8 mouse cellular contexts compared by ENCODE assay signal in genomic region chr9:78109656-78110055, GRCm38 (mm10). TPM values are rescaled to one million over a fixed set of nuclear protein-coding genes. Genes with fewer than 3 reads are reported as not detected.
DNase-seq lines count a peak whose midpoint lies in the region; ATAC-seq lines count a peak whose summit lies in the region.
"Had no signal": no experiment of that assay in that cellular context is flagged by ENCODE, and none has a peak within 500 bp of the region (broad histone marks: within the 10 kb centered on the region; RNA-seq: fewer than 3 reads in every experiment).

No protein-coding gene starts in this region.

- ATAC-seq in lung, embryonic 16.5 days (ENCODE audit: low read depth), result no peak
- no peak for ATAC-seq in hindbrain, embryonic 13.5 days (ENCODE audit: low FRiP score)
- ATAC-seq in midbrain, embryonic 14.5 days (ENCODE audit: low FRiP score, low TSS enrichment), result no peak

- no peak for DNase-seq in lung, postnatal 4 days
- peak; percentile 60 for DNase-seq in c-Kit-positive CD71-positive TER-119-positive erythroid progenitor cells, embryonic 14.5 days (ENCODE audit: low spot score)
- DNase-seq in midbrain, embryonic 14.5 days, result peak; percentile 36
- no peak for DNase-seq in adrenal gland, postnatal 36 days
- no peak for DNase-seq in gastrocnemius, adult 8-10 months (ENCODE audit: low spot score in 2 of 2)

- no peaks in the 10 kb centered on the region for H3K36me3 ChIP-seq in lung, embryonic 16.5 days (ENCODE audit: control insufficient read depth, insufficient read depth, low read length)
- H3K36me3 ChIP-seq in hindbrain, embryonic 13.5 days, result peaks cover 3% of the 10 kb centered on the region; the same call in 1 of the 2 replicates
- 0 out of 2 replicates have a peak, but pooled peaks cover under 1% of the 10 kb centered on the region for H3K36me3 ChIP-seq in midbrain, embryonic 14.5 days (ENCODE audit: control insufficient read depth, insufficient read depth, low read length)

- peaks cover 24% of the 10 kb centered on the region for H3K4me1 ChIP-seq in lung, embryonic 16.5 days (replicated peaks; ENCODE audit: control insufficient read depth, insufficient read depth, low read length)
- H3K4me1 ChIP-seq in hindbrain, embryonic 13.5 days (replicated peaks), result peaks cover 36% of the 10 kb centered on the region
- H3K4me1 ChIP-seq in midbrain, embryonic 14.5 days (ENCODE audit: control insufficient read depth, insufficient read depth, low read length), result peaks cover 14% of the 10 kb centered on the region

- H3K4me2 ChIP-seq in lung, embryonic 16.5 days (ENCODE audit: low read depth, low read length), result peak overlapping the region; percentile 71
- H3K4me2 ChIP-seq in hindbrain, embryonic 13.5 days, result peak overlapping the region; percentile 93
- H3K4me2 ChIP-seq in midbrain, embryonic 14.5 days (ENCODE audit: low read length), result peak overlapping the region; percentile 90

- H3K9ac ChIP-seq in lung, embryonic 16.5 days (ENCODE audit: low read length), result peak overlapping the region; percentile 61
- H3K9ac ChIP-seq in hindbrain, embryonic 13.5 days, result no peak overlapping the region
- H3K9ac ChIP-seq in midbrain, embryonic 14.5 days (replicated peaks; ENCODE audit: low read length), result no peak overlapping the region

- no peaks in the 10 kb centered on the region for H3K27me3 ChIP-seq in lung, embryonic 16.5 days (ENCODE audit: control insufficient read depth, insufficient read depth, low read depth, low read length)
- no peaks in the 10 kb centered on the region for H3K27me3 ChIP-seq in hindbrain, embryonic 13.5 days
- H3K27me3 ChIP-seq in midbrain, embryonic 14.5 days (ENCODE audit: control insufficient read depth, insufficient read depth, low read length), result no peaks in the 10 kb centered on the region

- 30% methylated on average over 5 of the region's 5 CpGs for WGBS in lung, embryonic 16.5 days
- 51% methylated on average over 5 of the region's 5 CpGs for WGBS in hindbrain, embryonic 13.5 days
- WGBS in midbrain, embryonic 14.5 days, result 48% methylated on average over 5 of the region's 5 CpGs

- peak overlapping the region; percentile 97 for H3K4me3 ChIP-seq in lung, embryonic 16.5 days (ENCODE audit: low read length)
- H3K4me3 ChIP-seq in hindbrain, embryonic 13.5 days, result peak overlapping the region; percentile 91
- H3K4me3 ChIP-seq in midbrain, embryonic 14.5 days (replicated peaks; ENCODE audit: low read depth, low read length), result peak overlapping the region; percentile 82

- no peak overlapping the region for H3K27ac ChIP-seq in lung, embryonic 16.5 days (ENCODE audit: low read length)
- H3K27ac ChIP-seq in hindbrain, embryonic 13.5 days, result no peak overlapping the region
- H3K27ac ChIP-seq in midbrain, embryonic 14.5 days (replicated peaks; ENCODE audit: low read depth, low read length), result no peak overlapping the region

- no peaks in the 10 kb centered on the region for H3K9me3 ChIP-seq in lung, embryonic 16.5 days (ENCODE audit: control insufficient read depth, low read length)
- no peaks in the 10 kb centered on the region for H3K9me3 ChIP-seq in hindbrain, embryonic 13.5 days
- no peaks in the 10 kb centered on the region for H3K9me3 ChIP-seq in midbrain, embryonic 14.5 days (ENCODE audit: control insufficient read depth, low read length)

RNA-seq across cellular contexts. Expression of gene Ick, which starts 0.7 kb away (rescaled TPM):
- polyA plus RNA-seq in lung, embryonic 16.5 days (2015; fragmentation: Nextera tagmentation; extraction: Ambion mirVana), result 18.7 and 21.2 TPM in 2 replicates
- polyA plus RNA-seq in hindbrain, embryonic 13.5 days (2015; fragmentation: Nextera tagmentation; extraction: Ambion mirVana), result 37.1 and 41.6 TPM in 2 replicates
- 41.3 and 46.2 TPM in 2 replicates for polyA plus RNA-seq in midbrain, embryonic 14.5 days (2014; fragmentation: Nextera tagmentation; extraction: Ambion mirVana)
- total RNA-seq in adrenal gland, postnatal 36 days (2021), result 10 to 100 TPM; 17.5 to 20.4 TPM
- total RNA-seq in gastrocnemius, adult 8-10 months (2022), result 1 to 10 TPM; 4.8 to 5.6 (median 5.1) TPM

RNA-seq across cellular contexts. Expression of gene Fbxo9, which starts 0.8 kb away (rescaled TPM):
- 38.6 and 42.9 TPM in 2 replicates for polyA plus RNA-seq in lung, embryonic 16.5 days (2015; fragmentation: Nextera tagmentation; extraction: Ambion mirVana)
- 52.7 and 53.7 TPM in 2 replicates for polyA plus RNA-seq in hindbrain, embryonic 13.5 days (2015; fragmentation: Nextera tagmentation; extraction: Ambion mirVana)
- polyA plus RNA-seq in midbrain, embryonic 14.5 days (2014; fragmentation: Nextera tagmentation; extraction: Ambion mirVana), result 66.6 and 71.2 TPM in 2 replicates
- total RNA-seq in adrenal gland, postnatal 36 days (2021), result 100 to 1,000 TPM in 1 of 2 experiments, 10 to 100 TPM in 1; 77.1 to 101 TPM
- total RNA-seq in gastrocnemius, adult 8-10 months (2022), result 10 to 100 TPM; 40.0 to 46.6 (median 41.9) TPM

RNA-seq across cellular contexts. Expression of gene Gcm1, which starts 57.9 kb away (rescaled TPM):
- polyA plus RNA-seq in lung, embryonic 16.5 days (2015; fragmentation: Nextera tagmentation; extraction: Ambion mirVana), result 0.39 and 0.41 TPM in 2 replicates
- not detected in 2 replicates for polyA plus RNA-seq in hindbrain, embryonic 13.5 days (2015; fragmentation: Nextera tagmentation; extraction: Ambion mirVana)
- polyA plus RNA-seq in midbrain, embryonic 14.5 days (2014; fragmentation: Nextera tagmentation; extraction: Ambion mirVana), result not detected in 2 replicates
- total RNA-seq in adrenal gland, postnatal 36 days (2021), result not detected
- not detected for total RNA-seq in gastrocnemius, adult 8-10 months (2022)
- polyA plus RNA-seq: large intestine, adult 2 months had no signal

Comparison
In these comparisons a context has a peak if more than half of its experiments do, and no peak if none do; other contexts are left out.
1. DNase-seq: peak in c-Kit-positive CD71-positive TER-119-positive erythroid progenitor cells, embryonic 14.5 days (single experiment) and midbrain, embryonic 14.5 days (single experiment); none in lung, postnatal 4 days (0 of 2), adrenal gland, postnatal 36 days (0 of 2) and gastrocnemius, adult 8-10 months (0 of 2).
2. Peak in every context shown above with its lines, with median percentiles within 50 percentile points of each other: H3K4me2 ChIP-seq and H3K4me3 ChIP-seq.